Mouse (Mus musculus) embryo, embryonic 10.5 days (tissue): ENCODE results near the gene Tnfrsf25.

Experiments
- DNase-seq: peaks from one replicate; pipeline ENCODE4 v3.0.0-alpha.2; 2015; ENCODE audit warnings: low spot score

Gene Tnfrsf25

DNA sequence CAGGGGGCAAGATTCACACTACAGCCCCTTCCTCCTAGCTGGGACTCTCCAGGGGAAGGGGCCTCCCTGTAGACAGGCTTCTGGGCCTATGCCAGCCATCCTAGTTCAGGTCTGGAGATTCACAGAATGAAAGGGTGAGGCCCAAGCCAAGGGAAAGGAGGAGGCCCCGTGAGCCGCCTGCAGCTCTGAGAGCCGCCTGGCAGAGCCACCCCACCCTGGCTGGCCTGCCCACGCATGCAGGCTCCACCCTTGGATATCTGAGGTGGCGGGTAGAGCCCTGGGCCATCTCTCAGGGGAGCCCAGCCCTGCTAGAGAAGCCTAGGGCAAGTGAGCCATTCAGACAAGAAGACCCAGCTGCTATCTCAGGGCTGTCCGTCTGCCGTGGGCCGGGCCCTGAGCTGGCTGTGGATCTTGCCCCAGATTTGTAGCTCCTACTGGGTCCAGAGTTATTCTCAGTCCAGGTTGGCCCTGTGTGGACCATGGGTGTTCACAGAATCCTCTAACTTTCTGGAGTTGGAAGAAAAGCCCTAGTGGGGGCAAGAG, 22.9 kb upstream of the Tnfrsf25 start:
- DNase-seq = no peak

DNA sequence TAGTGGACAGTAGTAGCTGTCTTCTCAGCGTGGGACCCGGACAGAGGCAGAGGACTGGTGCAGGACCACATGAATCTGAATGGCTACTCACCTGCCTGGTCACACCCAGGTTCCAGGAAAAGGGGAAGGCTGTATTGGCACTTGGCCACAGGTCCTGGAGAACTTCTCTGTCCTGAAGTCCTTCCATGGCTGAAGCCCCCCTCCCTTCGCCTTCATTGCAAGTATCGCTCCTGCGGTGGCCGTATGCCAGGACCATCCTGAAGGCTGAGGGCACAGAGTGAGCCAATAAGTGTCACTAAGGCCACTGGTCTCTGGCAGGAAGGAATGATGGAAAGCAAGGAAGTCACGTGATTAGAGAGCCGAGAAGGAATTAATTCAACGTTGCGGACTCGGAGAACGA, 21.5 kb upstream of the Tnfrsf25 start:
- no peak for DNase-seq

- DNase-seq = peak; percentile 76
These were observed 19.5 kb upstream of the Tnfrsf25 start for GRCm38 (mm10) chr4:152095937-152096910.

GRCm38 (mm10) chr4:152096927-152097326, 18.8 kb upstream of the Tnfrsf25 start:
- DNase-seq = no peak

GRCm38 (mm10) chr4:152097911-152098799, 17.6 kb upstream of the Tnfrsf25 start:
- no peak for DNase-seq

DNA sequence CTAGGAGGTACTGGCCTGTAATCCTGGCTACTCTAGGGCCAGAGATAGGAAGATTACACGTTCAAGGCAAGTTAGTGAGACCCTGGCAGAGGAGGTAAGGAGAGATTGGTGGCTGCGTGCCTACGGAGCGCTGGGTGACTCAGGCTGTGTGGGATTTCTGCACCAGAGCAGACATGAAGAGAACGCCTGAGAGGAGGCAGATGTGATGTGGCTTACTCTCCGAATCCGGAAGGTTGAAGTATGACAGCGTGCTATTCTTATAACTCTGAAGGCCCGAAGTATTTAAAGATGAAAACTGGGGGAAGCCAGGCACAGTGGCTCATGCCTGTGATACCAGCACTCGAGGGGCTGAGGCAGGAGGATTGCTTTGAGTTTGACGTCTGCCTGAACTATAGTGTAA, 15.2 kb upstream of the Tnfrsf25 start:
- DNase-seq = no peak

DNA sequence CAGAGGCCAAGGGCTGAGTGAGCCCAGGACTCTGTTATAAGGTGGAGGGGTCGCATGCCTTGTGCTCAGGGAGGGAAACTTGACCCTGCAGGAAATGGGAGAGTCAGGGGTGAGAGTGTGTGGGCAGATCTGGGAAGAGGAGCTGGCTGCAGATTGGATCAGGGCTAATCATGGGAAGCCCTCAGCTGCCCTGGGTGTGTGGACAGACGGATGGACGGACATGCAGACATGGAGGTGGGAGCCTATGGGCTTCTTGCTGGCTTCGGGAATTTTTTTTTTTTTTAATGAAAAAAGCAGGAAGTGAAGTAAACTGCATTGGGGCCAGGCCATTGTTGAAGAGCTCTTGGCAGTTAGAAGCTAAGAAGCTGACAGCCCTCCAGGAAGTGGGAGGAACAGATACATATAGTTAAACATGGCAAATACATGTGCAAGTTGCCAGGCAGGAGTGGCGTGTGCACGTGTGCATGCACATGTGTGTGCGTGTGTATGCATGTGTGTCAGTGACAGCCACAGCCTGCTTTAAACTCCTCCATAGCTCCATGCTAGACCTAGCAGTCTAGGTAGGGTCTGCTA, 14.6 kb upstream of the Tnfrsf25 start:
- no peak for DNase-seq

- no peak for DNase-seq
These were observed 13.8 kb upstream of the Tnfrsf25 start for GRCm38 (mm10) chr4:152101921-152102320.

- peak; percentile 82 for DNase-seq
These were observed 12.7 kb upstream of the Tnfrsf25 start for GRCm38 (mm10) chr4:152103025-152103424.

DNA sequence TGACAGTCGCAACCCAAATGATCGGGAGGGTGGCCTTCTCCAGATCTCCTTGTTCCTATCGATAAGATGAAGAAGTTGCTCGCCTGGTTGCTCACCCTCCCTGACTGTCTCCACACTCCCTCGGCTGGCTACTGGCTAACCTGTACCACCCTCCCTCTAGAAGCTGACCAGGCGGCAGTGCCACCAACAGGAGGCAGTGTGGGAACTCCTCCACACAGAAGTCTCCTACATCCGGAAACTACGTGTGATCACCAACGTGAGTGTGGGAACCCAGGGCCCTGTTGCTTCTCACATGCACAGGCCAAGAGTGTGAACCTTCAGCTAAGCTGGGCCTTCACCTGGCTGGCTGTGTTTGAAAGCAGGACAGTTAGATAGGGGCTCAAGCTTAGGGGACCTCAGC, 9.0 kb upstream of the Tnfrsf25 start:
- DNase-seq = no peak

DNA sequence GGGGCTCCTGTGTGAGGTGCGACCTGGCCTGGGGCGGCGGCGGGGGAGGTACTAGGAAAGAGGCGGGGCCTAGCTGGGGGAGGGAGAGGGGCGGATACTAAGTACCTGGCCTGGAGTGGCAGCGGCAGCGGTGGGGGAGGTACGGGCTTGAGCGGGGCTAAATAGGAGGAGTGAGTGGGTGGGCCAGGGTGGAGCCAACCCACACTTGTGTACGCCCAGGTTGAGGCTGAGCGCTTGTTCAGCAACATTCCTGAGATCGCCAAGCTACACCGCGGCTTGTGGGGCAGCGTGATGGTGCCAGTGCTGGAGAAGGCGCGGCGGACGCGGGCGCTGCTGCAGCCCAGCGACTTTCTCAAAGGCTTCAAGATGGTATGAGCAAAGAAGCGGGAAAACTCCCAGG, 8.2 kb upstream of the Tnfrsf25 start:
- DNase-seq = no peak

DNA sequence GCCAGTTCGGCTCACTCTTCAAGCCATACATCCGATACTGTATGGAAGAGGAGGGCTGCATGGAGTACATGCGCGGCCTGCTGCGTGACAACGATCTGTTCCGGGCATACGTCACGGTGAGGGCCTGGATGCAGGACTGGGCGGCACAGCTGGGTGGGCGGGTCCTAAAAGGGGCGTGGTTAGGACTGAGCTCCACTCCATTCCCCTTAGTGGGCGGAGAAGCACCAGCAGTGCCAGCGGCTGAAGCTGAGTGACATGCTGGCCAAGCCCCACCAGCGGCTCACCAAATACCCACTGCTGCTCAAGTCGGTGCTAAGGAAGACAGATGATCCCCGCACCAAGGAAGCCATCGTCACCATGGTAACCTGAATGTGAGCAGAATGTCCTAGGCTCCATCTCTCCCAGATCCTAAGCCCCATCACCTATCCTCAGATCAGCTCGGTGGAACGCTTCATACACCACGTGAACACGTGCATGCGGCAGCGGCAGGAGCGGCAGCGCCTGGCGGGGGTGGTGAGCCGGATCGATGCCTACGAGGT, 7.7 kb upstream of the Tnfrsf25 start:
- DNase-seq = peak; percentile 94

- no peak for DNase-seq
These were observed 7.1 kb upstream of the Tnfrsf25 start for GRCm38 (mm10) chr4:152108673-152109072.

- no peak for DNase-seq
These were observed 6.2 kb upstream of the Tnfrsf25 start for GRCm38 (mm10) chr4:152109509-152109908.

- DNase-seq = no peak
These were observed 5.0 kb upstream of the Tnfrsf25 start for GRCm38 (mm10) chr4:152110689-152111088.

DNA sequence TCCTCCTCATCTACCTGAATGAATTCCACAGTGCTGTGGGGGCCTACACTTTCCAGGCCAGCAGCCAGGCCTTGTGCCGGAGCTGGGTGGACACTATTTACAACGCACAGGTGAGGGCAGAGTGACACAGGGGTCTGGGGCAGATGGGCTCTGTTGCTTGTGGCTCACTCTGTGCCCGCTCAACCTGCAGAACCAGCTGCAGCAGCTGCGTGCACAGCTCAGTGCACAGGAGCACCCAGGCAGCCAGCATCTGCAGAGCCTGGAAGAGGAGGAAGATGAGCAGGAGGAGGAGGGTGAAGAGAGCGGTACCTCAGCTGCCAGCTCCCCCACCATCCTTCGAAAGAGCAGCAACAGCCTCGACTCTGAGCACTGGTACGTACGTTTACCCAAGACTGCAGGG, 3.4 kb upstream of the Tnfrsf25 start:
- DNase-seq = no peak

DNA sequence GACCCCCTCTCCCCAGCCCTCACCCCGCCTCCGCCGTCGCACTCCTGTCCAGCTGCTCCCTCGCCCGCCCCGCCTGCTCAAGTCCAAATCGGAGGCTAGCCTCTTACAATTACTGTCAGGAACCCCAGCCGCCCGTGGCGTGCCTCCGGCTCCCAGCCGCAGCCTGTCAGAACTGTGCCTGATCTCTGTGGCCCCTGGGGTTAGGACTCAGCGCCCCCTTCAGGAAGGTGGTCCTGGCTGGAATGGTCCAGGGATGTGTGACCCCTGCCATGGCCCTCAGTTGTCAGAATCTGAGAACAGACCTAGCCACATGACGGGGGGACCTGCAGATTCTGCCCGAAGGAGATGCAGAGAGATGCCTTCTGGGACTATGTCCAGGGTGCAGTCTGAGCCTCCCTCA, 1.7 kb upstream of the Tnfrsf25 start:
- no peak for DNase-seq

GRCm38 (mm10) chr4:152117538-152117937, 1.8 kb downstream of the Tnfrsf25 start:
- DNase-seq = no peak

DNA sequence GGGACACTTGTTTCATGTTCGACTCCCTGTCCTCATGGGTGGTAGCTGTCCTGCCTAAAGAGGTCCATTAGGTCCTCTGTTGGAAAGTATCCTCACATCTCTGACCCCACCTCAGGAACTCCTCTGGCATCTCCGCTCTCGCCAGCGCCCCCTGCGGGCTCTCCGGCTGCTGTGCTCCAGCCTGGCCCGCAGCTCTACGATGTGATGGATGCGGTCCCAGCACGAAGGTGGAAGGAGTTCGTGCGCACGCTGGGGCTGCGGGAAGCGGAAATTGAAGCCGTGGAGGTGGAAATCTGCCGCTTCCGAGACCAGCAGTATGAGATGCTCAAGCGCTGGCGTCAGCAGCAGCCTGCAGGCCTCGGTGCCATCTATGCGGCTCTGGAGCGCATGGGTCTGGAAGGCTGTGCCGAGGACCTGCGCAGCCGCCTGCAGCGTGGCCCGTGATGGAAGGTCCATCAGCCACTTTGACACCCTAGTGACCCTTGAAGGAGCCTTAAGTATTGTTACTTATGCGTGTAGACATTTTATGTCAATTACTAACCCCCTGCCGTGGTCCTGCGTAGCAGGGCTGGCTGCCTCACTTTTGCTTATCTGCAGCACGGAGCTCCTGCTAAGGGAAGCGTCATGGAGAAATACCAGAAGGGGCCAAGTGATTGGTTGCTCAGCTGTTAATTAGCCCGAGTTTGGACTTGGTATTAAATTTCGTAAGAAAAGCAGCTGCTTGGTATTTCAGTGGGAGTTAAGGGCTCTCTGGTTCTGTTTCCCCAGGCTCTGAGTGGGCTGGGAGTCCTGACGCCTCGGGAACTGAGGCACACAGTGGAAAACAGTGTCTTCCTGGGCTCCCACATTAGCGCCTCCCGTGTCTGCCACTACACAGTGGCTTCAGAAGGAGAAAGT, 3.9 kb downstream of the Tnfrsf25 start:
- DNase-seq = peak; percentile 75

- DNase-seq = no peak
These were observed 4.8 kb downstream of the Tnfrsf25 start for GRCm38 (mm10) chr4:152120311-152121182.
